Mouse (Mus musculus) kidney, adult 2 months (tissue): ENCODE data around the gene Arhgap40.

Experiments
- CTCF ChIP-seq: fragments of 200-500 bp; conservative IDR thresholded peaks from 2 replicates; pipeline ENCODE4 v1.5.1; 2011; ENCODE audit warnings: low read depth, mild to moderate bottlenecking, control low read depth, low read length, moderate library complexity, mixed read lengths; ENCODE audit not compliant: insufficient read depth, insufficient read length
- POLR2A ChIP-seq: fragments of 200-500 bp; IDR thresholded peaks from one replicate; pipeline ENCODE4 v1.6.1; 2011; ENCODE audit warnings: low read depth, low read length, control low read depth

- TF ChIP-seq CTCF (no peak), POLR2A (no peak)
Measured at GRCm38 (mm10) chr2:158555812-158556211, 43.2 kb downstream of the Arhgap40 start.
